Mouse (Mus musculus) C2C12 (cell line): Measurements from ENCODE around the gene Mprip.

Source experiments
- CTCF ChIP-seq: IDR thresholded peaks from one replicate; pipeline ENCODE4 v1.5.1; 2011; ENCODE audit not compliant: control insufficient read depth, insufficient read depth, insufficient read length
- USF1 ChIP-seq: IDR thresholded peaks from one replicate; pipeline ENCODE4 v1.6.1; 2011; ENCODE audit warnings: low read depth, mild to moderate bottlenecking, control low read depth, moderate library complexity

GRCm38 (mm10) chr11:59813276-59813675, 152.2 kb downstream of the Mprip start:
- no peak for TF ChIP-seq CTCF
- TF ChIP-seq USF1 = no peak
